Mouse (Mus musculus) MEL-GATA-1-ER (cell line): ENCODE measurements around the gene Coro6.

Experiments
- DNase-seq: peaks from one replicate; pipeline ENCODE4 v3.0.0-alpha.2; 2012; ENCODE audit warnings: low read depth; ENCODE audit errors: extremely low read depth

Gene Coro6

GRCm38 (mm10) chr11:77511336-77511735 lies 49.1 kb downstream of the Coro6 start:
- no peak for DNase-seq

- peak; percentile 46 for DNase-seq
These were observed 50.9 kb downstream of the Coro6 start for GRCm38 (mm10) chr11:77512891-77513810.

- no peak for DNase-seq
These were observed 51.6 kb downstream of the Coro6 start for GRCm38 (mm10) chr11:77513811-77514170.

GRCm38 (mm10) chr11:77514281-77514831 lies 52.1 kb downstream of the Coro6 start:
- no peak for DNase-seq

- DNase-seq: no peak
These were observed 52.8 kb downstream of the Coro6 start, which contains the start of gene Abhd15 for GRCm38 (mm10) chr11:77514832-77515636. Abhd15 (plus strand) TSS chr11:77515121.

- no peak for DNase-seq
These were observed 53.7 kb downstream of the Coro6 start, which contains the start of gene Trp53i13 for GRCm38 (mm10) chr11:77515637-77516552. Trp53i13 (minus strand) TSS chr11:77515980.

GRCm38 (mm10) chr11:77516553-77517425 lies 54.6 kb downstream of the Coro6 start:
- DNase-seq: no peak

GRCm38 (mm10) chr11:77518051-77518798 lies 56.0 kb downstream of the Coro6 start:
- DNase-seq: no peak

- peak; percentile 47 for DNase-seq
These were observed 56.8 kb downstream of the Coro6 start, which contains the start of gene Gm10392 for GRCm38 (mm10) chr11:77519043-77519442. Gm10392 (minus strand) TSS chr11:77519198.
